Mouse (Mus musculus) embryonic facial prominence, embryonic 11.5 days (tissue): Measurements from ENCODE around the gene Cfap54. TPM values are rescaled to one million over a fixed set of nuclear protein-coding genes. Genes with fewer than 3 reads are reported as not detected.

Experiments used
- ATAC-seq: fragments of 200-750 bp; cut with Nextera tagmentation; replicated peaks from 2 replicates; pipeline ENCODE4 v1.8.0; 2017; ENCODE audit warnings: low read depth; ENCODE audit not compliant: insufficient number of reproducible peaks, low FRiP score, low TSS enrichment
- DNase-seq: peaks from one replicate; pipeline ENCODE4 v3.0.0-alpha.2; 2015; ENCODE audit warnings: low spot score
- H3K27ac ChIP-seq: fragments of 300-500 bp; sonication (generic); replicated peaks from 2 replicates; pipeline ENCODE4 v1.5.1; 2014; ENCODE audit warnings: mild to moderate bottlenecking, low read depth, low read length, control low read depth
- H3K27me3 ChIP-seq: fragments of 300-500 bp; sonication (generic); 2 replicates; pipeline ENCODE4 v1.6.1; 2014; ENCODE audit warnings: mild to moderate bottlenecking, low read length, moderate library complexity, mixed read lengths; ENCODE audit not compliant: control insufficient read depth, insufficient read depth
- H3K36me3 ChIP-seq: fragments of 300-500 bp; sonication (generic); replicated peaks from 2 replicates; pipeline ENCODE4 v1.6.1; 2014; ENCODE audit warnings: low read depth, mild to moderate bottlenecking, low read length, moderate library complexity, mixed read lengths; ENCODE audit not compliant: control insufficient read depth, insufficient read depth
- H3K4me1 ChIP-seq: fragments of 300-500 bp; sonication (generic); 2 replicates; pipeline ENCODE4 v1.6.1; 2014; ENCODE audit warnings: low read length, mixed read lengths; ENCODE audit not compliant: control insufficient read depth, insufficient read depth
- H3K4me2 ChIP-seq: fragments of 300-500 bp; sonication (generic); 2 replicates; pipeline ENCODE4 v1.6.1; 2014; ENCODE audit warnings: low read depth, mild to moderate bottlenecking, control low read depth, low read length, moderate library complexity
- H3K4me3 ChIP-seq: fragments of 300-500 bp; sonication (generic); 2 replicates; pipeline ENCODE4 v1.5.1; 2014; ENCODE audit warnings: low read depth, low read length, control low read depth
- H3K9ac ChIP-seq: fragments of 300-500 bp; sonication (generic); replicated peaks from 2 replicates; pipeline ENCODE4 v1.6.1; 2014; ENCODE audit warnings: mild to moderate bottlenecking, control low read depth, low read length
- H3K9me3 ChIP-seq: fragments of 300-500 bp; sonication (generic); replicated peaks from 2 replicates; pipeline ENCODE4 v1.6.1; 2016; ENCODE audit warnings: mild to moderate bottlenecking, low read length, inconsistent platforms, mixed read lengths; ENCODE audit not compliant: control insufficient read depth
- WGBS: fragments of 180-500 bp; shearing (Covaris S2); extraction: QIAGEN DNeasy Blood & Tissue Kit; methylation state at CpG from one replicate; pipeline ENCODE4 v1.1.7; 2014; 5-methylcytosine and 5-hydroxymethylcytosine counted together
- polyA plus RNA-seq: library from polyadenylated mRNA; unstranded; fragments of >200 nt; fragmentation: Nextera tagmentation; extraction: Ambion mirVana; gene quantifications from 2 replicates; pipeline ENCODE4 v1.2.1, GENCODE M21; 2014

The Cfap54 gene
- polyA plus RNA-seq, 1 experiment from 2014 or later = not detected

- H3K36me3 ChIP-seq = no peaks in the 10 kb centered on the region
- H3K27ac ChIP-seq = no peak overlapping the region
- H3K9ac ChIP-seq = no peak overlapping the region
- no peak overlapping the region for H3K4me2 ChIP-seq
- ATAC-seq (no peak), DNase-seq (no peak)
- 64% methylated on average over 7 of the region's 7 CpGs for WGBS
- H3K4me1 ChIP-seq = no peaks in the 10 kb centered on the region
- H3K27me3 ChIP-seq = no peaks in the 10 kb centered on the region
- no peak overlapping the region for H3K4me3 ChIP-seq
- H3K9me3 ChIP-seq = no peaks in the 10 kb centered on the region
Observed at GRCm38 (mm10) chr10:93094957-93095580, 13.7 kb upstream of the Cfap54 start.

- no peaks in the 10 kb centered on the region for H3K9me3 ChIP-seq
- H3K4me3 ChIP-seq = no peak overlapping the region
- no peak for ATAC-seq
- no peak overlapping the region for H3K4me2 ChIP-seq
- H3K27ac ChIP-seq = no peak overlapping the region
- H3K4me1 ChIP-seq = no peaks in the 10 kb centered on the region
- no peaks in the 10 kb centered on the region for H3K27me3 ChIP-seq
- no peaks in the 10 kb centered on the region for H3K36me3 ChIP-seq
- no peak for DNase-seq
- H3K9ac ChIP-seq = no peak overlapping the region
- 85% methylated on average over 2 of the region's 2 CpGs for WGBS
Observed at GRCm38 (mm10) chr10:93091928-93092327, 10.5 kb upstream of the Cfap54 start.

- H3K36me3 ChIP-seq = no peaks in the 10 kb centered on the region
- 70% methylated on average over 6 of the region's 6 CpGs for WGBS
- H3K4me1 ChIP-seq = no peaks in the 10 kb centered on the region
- no peak overlapping the region for H3K4me2 ChIP-seq
- no peak for ATAC-seq
- no peak overlapping the region for H3K9ac ChIP-seq
- no peak overlapping the region for H3K4me3 ChIP-seq
- H3K27me3 ChIP-seq = no peaks in the 10 kb centered on the region
- H3K27ac ChIP-seq = no peak overlapping the region
- DNase-seq = no peak
- no peaks in the 10 kb centered on the region for H3K9me3 ChIP-seq
Observed at GRCm38 (mm10) chr10:93090241-93090640, 8.8 kb upstream of the Cfap54 start.

- Histone ChIP-seq H3K27ac (no peak overlapping the region), H3K4me2 (no peak overlapping the region), H3K9me3 (no peaks in the 10 kb centered on the region), H3K4me3 (no peak overlapping the region), H3K36me3 (no peaks in the 10 kb centered on the region), H3K27me3 (no peaks in the 10 kb centered on the region), H3K4me1 (no peaks in the 10 kb centered on the region), H3K9ac (no peak overlapping the region)
- DNase-seq = no peak
- 61% methylated on average over 11 of the region's 11 CpGs for WGBS
- ATAC-seq = no peak
Observed at GRCm38 (mm10) chr10:93088396-93089048, 7.1 kb upstream of the Cfap54 start.

GRCm38 (mm10) chr10:93087504-93087903 is 6.1 kb upstream of the Cfap54 start:
- DNase-seq = no peak
- no peaks in the 10 kb centered on the region for H3K36me3 ChIP-seq
- 86% methylated on average over 7 of the region's 7 CpGs for WGBS
- no peak overlapping the region for H3K9ac ChIP-seq
- no peaks in the 10 kb centered on the region for H3K9me3 ChIP-seq
- no peaks in the 10 kb centered on the region for H3K27me3 ChIP-seq
- no peak overlapping the region for H3K4me3 ChIP-seq
- no peak overlapping the region for H3K4me2 ChIP-seq
- H3K27ac ChIP-seq = no peak overlapping the region
- no peaks in the 10 kb centered on the region for H3K4me1 ChIP-seq
- no peak for ATAC-seq

GRCm38 (mm10) chr10:93083963-93084340 is 2.5 kb upstream of the Cfap54 start:
- no peaks in the 10 kb centered on the region for H3K9me3 ChIP-seq
- ATAC-seq (no peak), DNase-seq (no peak)
- no peak overlapping the region for H3K4me3 ChIP-seq
- H3K9ac ChIP-seq = no peak overlapping the region
- H3K36me3 ChIP-seq = no peaks in the 10 kb centered on the region
- 52% methylated on average over 8 of the region's 8 CpGs for WGBS
- H3K27ac ChIP-seq = no peak overlapping the region
- no peak overlapping the region for H3K4me2 ChIP-seq
- H3K4me1 ChIP-seq = no peaks in the 10 kb centered on the region
- H3K27me3 ChIP-seq = no peaks in the 10 kb centered on the region

GRCm38 (mm10) chr10:93083198-93083962 is 2.0 kb upstream of the Cfap54 start:
- ATAC-seq (no peak), DNase-seq (peak; percentile 33)
- Histone ChIP-seq H3K9ac (peak overlapping the region; percentile 13; the same call in 1 of the 2 replicates), H3K27me3 (no peaks in the 10 kb centered on the region), H3K36me3 (no peaks in the 10 kb centered on the region), H3K4me2 (peak overlapping the region; percentile 34), H3K4me1 (no peaks in the 10 kb centered on the region), H3K9me3 (no peaks in the 10 kb centered on the region), H3K27ac (no peak overlapping the region), H3K4me3 (0 out of 2 replicates have a peak overlapping the region, but pooled peaks have one; percentile 6)
- 9% methylated on average over 17 of the region's 17 CpGs for WGBS

- no peak for DNase-seq
- 86% methylated on average over 3 of the region's 3 CpGs for whole genome bisulfite sequencing
Observed at GRCm38 (mm10) chr10:93079486-93079885, 1.9 kb downstream of the Cfap54 start.

More at GRCm38 (mm10) chr10:93079486-93079885, 1.9 kb downstream of the Cfap54 start:
- no peaks in the 10 kb centered on the region for H3K4me1 ChIP-seq
- no peak for ATAC-seq
- H3K9me3 ChIP-seq = no peaks in the 10 kb centered on the region
- no peaks in the 10 kb centered on the region for H3K27me3 ChIP-seq
- no peak overlapping the region for H3K27ac ChIP-seq
- no peak overlapping the region for H3K9ac ChIP-seq
- H3K4me2 ChIP-seq = no peak overlapping the region
- no peak overlapping the region for H3K4me3 ChIP-seq
- H3K36me3 ChIP-seq = no peaks in the 10 kb centered on the region
